Mouse (Mus musculus): ENCODE data around the gene Olfr772. TPM values are rescaled to one million over a fixed set of nuclear protein-coding genes. Genes with fewer than 3 reads are reported as not detected.
"Not testable (repeated sequence)": the region's sequence is repeated elsewhere in the genome, so short reads cannot be mapped to it uniquely, and the experiment has no call there.

The Olfr772 gene
- not detected in 2 replicates for polyA plus RNA-seq (2015; fragmentation: Nextera tagmentation; extraction: Ambion mirVana)

DNA sequence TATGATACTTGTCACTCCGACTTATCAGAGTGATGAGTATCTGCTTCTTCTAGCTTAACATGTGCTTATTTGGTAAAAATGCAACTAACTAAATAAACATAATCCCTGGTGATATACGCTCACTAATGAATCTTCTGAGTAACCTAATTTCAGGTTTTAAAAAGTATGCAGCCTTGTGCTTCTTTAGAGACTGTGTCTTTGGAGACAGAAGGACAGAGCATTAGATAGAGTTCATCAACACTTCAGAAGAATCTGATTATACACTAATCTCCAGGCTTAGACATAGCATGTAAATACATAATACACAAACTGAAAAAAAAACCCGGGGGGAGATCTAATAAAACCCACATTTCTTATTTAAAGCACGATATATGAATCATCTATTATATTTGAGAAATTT lies at the start of gene Olfr772:
Gene Olfr772, minus strand, starts transcription at position 101 of the 400 bp plus-strand sequence.
- not testable (repeated sequence) for H3K9me3 ChIP-seq; H3K4me1 ChIP-seq; H3K36me3 ChIP-seq (replicated peaks); H3K27ac ChIP-seq; ATAC-seq (replicated peaks); H3K4me2 ChIP-seq; H3K4me3 ChIP-seq; H3K9ac ChIP-seq; H3K27me3 ChIP-seq (replicated peaks)
- 83% methylated on average over 4 of the region's 4 CpGs for WGBS

DNA sequence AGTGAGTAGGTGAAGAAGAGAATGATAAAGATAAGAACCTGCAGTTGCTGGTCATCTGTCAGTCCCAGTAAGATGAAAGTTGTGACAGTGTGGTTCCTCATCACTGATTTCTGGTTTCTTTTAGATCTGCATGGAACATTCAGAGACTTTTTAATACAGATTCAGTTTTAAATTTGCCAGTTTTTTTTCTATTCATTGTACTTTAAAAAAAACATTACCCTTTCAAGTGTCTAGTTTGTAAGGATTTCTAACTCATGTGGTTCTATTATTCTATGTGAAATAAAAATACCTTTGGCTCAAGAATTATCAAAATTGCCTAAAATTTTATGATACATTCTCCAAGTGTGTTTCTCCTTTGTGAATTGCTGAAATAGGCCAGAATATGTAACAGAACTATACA lies 9.6 kb upstream of the Olfr772 start, which contains the start of gene Olfr773:
Gene Olfr773, minus strand, starts transcription at position 101 of the 400 bp plus-strand sequence.
- not testable (repeated sequence) for H3K4me1 ChIP-seq; H3K9me3 ChIP-seq; H3K27ac ChIP-seq; ATAC-seq (replicated peaks); H3K36me3 ChIP-seq (replicated peaks); H3K9ac ChIP-seq; H3K4me2 ChIP-seq; H3K27me3 ChIP-seq (replicated peaks); H3K4me3 ChIP-seq

DNA sequence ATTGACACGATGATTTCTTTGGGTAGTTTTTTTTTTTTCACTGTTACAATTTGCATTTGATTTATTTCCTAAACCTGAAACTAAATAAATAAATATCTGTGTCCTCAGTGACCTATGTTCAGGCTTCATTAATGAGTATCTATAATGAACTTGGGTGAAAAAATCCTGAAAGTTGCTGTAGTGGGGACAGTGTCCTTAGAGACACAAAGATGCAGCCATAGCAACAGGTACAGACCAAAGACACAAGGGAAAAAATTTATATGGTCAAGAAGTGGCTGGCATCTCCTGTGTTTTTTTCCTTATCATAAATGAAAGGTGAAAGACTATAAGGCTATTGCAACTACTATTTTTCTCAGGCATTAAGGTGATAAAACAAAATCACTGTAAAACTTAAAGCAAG lies 13.1 kb downstream of the Olfr772 start, which contains the start of gene Olfr771:
Gene Olfr771, minus strand, starts transcription at position 101 of the 400 bp plus-strand sequence.
- H3K4me1 ChIP-seq, result no peaks in the 10 kb centered on the region
- no peaks in the 10 kb centered on the region for H3K36me3 ChIP-seq (replicated peaks)
- no peak within 1 kb of the TSS for H3K4me2 ChIP-seq
- H3K4me3 ChIP-seq, result no peak within 1 kb of the TSS
- no peaks in the 10 kb centered on the region for H3K9me3 ChIP-seq
- 89% methylated on average over 1 of the region's 1 CpGs for WGBS
- no peak within 1 kb of the TSS for H3K27ac ChIP-seq
- H3K9ac ChIP-seq, result no peak within 1 kb of the TSS
- no peaks in the 10 kb centered on the region for H3K27me3 ChIP-seq (replicated peaks)
- ATAC-seq (replicated peaks), result no peak

DNA sequence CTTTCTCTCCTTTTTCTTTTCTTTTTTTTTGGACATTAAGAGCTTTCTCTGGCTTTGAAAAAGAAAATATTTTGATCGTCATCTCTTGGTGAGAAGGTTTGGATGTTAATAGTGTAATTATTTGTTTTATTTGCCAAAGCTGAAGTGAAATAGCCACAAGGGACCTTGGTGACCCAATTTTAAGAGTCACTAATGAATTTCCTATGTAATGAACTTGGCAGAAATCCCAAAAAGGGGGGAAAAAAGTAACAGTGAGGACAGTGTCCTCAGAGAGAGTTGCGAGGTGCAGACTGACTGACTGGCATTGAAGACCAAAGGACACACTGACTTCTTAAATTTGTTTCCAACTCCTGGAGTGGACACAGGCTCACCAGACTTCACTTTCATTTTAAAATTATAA lies 38.8 kb downstream of the Olfr772 start, which contains the start of gene Olfr770:
Gene Olfr770, minus strand, starts transcription at position 101 of the 400 bp plus-strand sequence.
- H3K36me3 ChIP-seq (replicated peaks), result no peaks in the 10 kb centered on the region
- no peaks in the 10 kb centered on the region for H3K27me3 ChIP-seq (replicated peaks)
- H3K4me2 ChIP-seq, result no peak within 1 kb of the TSS
- H3K4me3 ChIP-seq, result no peak within 1 kb of the TSS
- ATAC-seq (replicated peaks), result no peak
- WGBS, result 78% methylated on average over 2 of the region's 2 CpGs
- H3K4me1 ChIP-seq, result no peaks in the 10 kb centered on the region
- no peaks in the 10 kb centered on the region for H3K9me3 ChIP-seq
- H3K27ac ChIP-seq, result no peak within 1 kb of the TSS
- no peak within 1 kb of the TSS for H3K9ac ChIP-seq

Other genes starting within 250 kb of the Olfr772 start
- gene Itga7, start 244.1 kb downstream of the Olfr772 start, polyA plus RNA-seq (2015; fragmentation: Nextera tagmentation; extraction: Ambion mirVana), result 5.1 and 5.5 TPM in 2 replicates
- gene Mettl7b, start 216.9 kb downstream of the Olfr772 start, polyA plus RNA-seq (2015; fragmentation: Nextera tagmentation; extraction: Ambion mirVana), result not detected in 2 replicates
- not detected in 2 replicates for gene Olfr9, start 188.5 kb downstream of the Olfr772 start, polyA plus RNA-seq (2015; fragmentation: Nextera tagmentation; extraction: Ambion mirVana)
- not detected in 2 replicates for gene Olfr763, start 167.1 kb downstream of the Olfr772 start, polyA plus RNA-seq (2015; fragmentation: Nextera tagmentation; extraction: Ambion mirVana)
- not detected in 2 replicates for gene Olfr764-ps1, start 138.0 kb downstream of the Olfr772 start, polyA plus RNA-seq (2015; fragmentation: Nextera tagmentation; extraction: Ambion mirVana)
- not detected in 2 replicates for gene Olfr765, start 127.9 kb downstream of the Olfr772 start, polyA plus RNA-seq (2015; fragmentation: Nextera tagmentation; extraction: Ambion mirVana)
- not detected in 2 replicates for gene Olfr766-ps1, start 108.9 kb downstream of the Olfr772 start, polyA plus RNA-seq (2015; fragmentation: Nextera tagmentation; extraction: Ambion mirVana)
- not detected in 2 replicates for gene Olfr767, start 95.0 kb downstream of the Olfr772 start, polyA plus RNA-seq (2015; fragmentation: Nextera tagmentation; extraction: Ambion mirVana)
- gene Olfr768, start 78.5 kb downstream of the Olfr772 start, polyA plus RNA-seq (2015; fragmentation: Nextera tagmentation; extraction: Ambion mirVana), result not detected in 2 replicates
- gene Olfr769, start 60.1 kb downstream of the Olfr772 start, polyA plus RNA-seq (2015; fragmentation: Nextera tagmentation; extraction: Ambion mirVana), result not detected in 2 replicates
- not detected in 2 replicates for gene Olfr770, start 38.9 kb downstream of the Olfr772 start, polyA plus RNA-seq (2015; fragmentation: Nextera tagmentation; extraction: Ambion mirVana)
- gene Olfr771, start 13.2 kb downstream of the Olfr772 start, polyA plus RNA-seq (2015; fragmentation: Nextera tagmentation; extraction: Ambion mirVana), result not detected in 2 replicates
- not detected in 2 replicates for gene Olfr773, start 9.5 kb upstream of the Olfr772 start, polyA plus RNA-seq (2015; fragmentation: Nextera tagmentation; extraction: Ambion mirVana)
- gene Olfr774, start 58.3 kb upstream of the Olfr772 start, polyA plus RNA-seq (2015; fragmentation: Nextera tagmentation; extraction: Ambion mirVana), result not detected in 2 replicates
- gene Olfr775, start 70.5 kb upstream of the Olfr772 start, polyA plus RNA-seq (2015; fragmentation: Nextera tagmentation; extraction: Ambion mirVana), result not detected in 2 replicates
- not detected in 2 replicates for gene Olfr776, start 81.2 kb upstream of the Olfr772 start, polyA plus RNA-seq (2015; fragmentation: Nextera tagmentation; extraction: Ambion mirVana)
- gene Olfr777, start 93.6 kb upstream of the Olfr772 start, polyA plus RNA-seq (2015; fragmentation: Nextera tagmentation; extraction: Ambion mirVana), result not detected in 2 replicates
- not detected in 2 replicates for gene Olfr780, start 140.2 kb upstream of the Olfr772 start, polyA plus RNA-seq (2015; fragmentation: Nextera tagmentation; extraction: Ambion mirVana)
- gene Olfr781, start 150.9 kb upstream of the Olfr772 start, polyA plus RNA-seq (2015; fragmentation: Nextera tagmentation; extraction: Ambion mirVana), result not detected in 2 replicates
- gene Olfr782, start 170.9 kb upstream of the Olfr772 start, polyA plus RNA-seq (2015; fragmentation: Nextera tagmentation; extraction: Ambion mirVana), result not detected in 2 replicates
- 0.09 TPM in 2 replicates for gene Olfr784, start 206.2 kb upstream of the Olfr772 start, polyA plus RNA-seq (2015; fragmentation: Nextera tagmentation; extraction: Ambion mirVana)
- not detected in 2 replicates for gene Olfr785, start 227.5 kb upstream of the Olfr772 start, polyA plus RNA-seq (2015; fragmentation: Nextera tagmentation; extraction: Ambion mirVana)
- gene Olfr786, start 249.4 kb upstream of the Olfr772 start, polyA plus RNA-seq (2015; fragmentation: Nextera tagmentation; extraction: Ambion mirVana), result not detected in 2 replicates